Mouse (Mus musculus) adrenal gland, postnatal 36 days (tissue): ENCODE measurements around the gene Kif1c. TPM values are rescaled to one million over a fixed set of nuclear protein-coding genes. Genes with fewer than 3 reads are reported as not detected.

Source experiments
- DNase-seq, 2 experiments: peaks; one replicate each; pipeline ENCODE4 v3.0.0; 2021; ENCODE audit warnings: mixed read lengths in 1 of 2
- long read RNA-seq, 2 experiments: library from polyadenylated mRNA; stranded (forward); transcript quantifications; one replicate each; pipeline ENCODE4 v2.0.0; 2021; ENCODE audit warnings: borderline sequencing depth in 2 of 2
- total RNA-seq, 2 experiments: library from RNA; stranded (reverse); gene quantifications; 2 replicates each; pipeline ENCODE4 v1.2.3; 2021

Kif1c gene
- total RNA-seq: 100 to 1,000 TPM; 178 to 195 TPM
- long read RNA-seq, experiment 1, full-length matches to known transcripts: 1 of 15 reads
- long read RNA-seq, experiment 1, partial matches to known transcripts: 0 of 15 reads
- long read RNA-seq, experiment 1, other reads (novel, unspliced or antisense): 14 of 15 reads
- long read RNA-seq, experiment 2, partial matches to known transcripts: 1 of 6 reads
- long read RNA-seq, experiment 2, other reads (novel, unspliced or antisense): 5 of 6 reads

DNA sequence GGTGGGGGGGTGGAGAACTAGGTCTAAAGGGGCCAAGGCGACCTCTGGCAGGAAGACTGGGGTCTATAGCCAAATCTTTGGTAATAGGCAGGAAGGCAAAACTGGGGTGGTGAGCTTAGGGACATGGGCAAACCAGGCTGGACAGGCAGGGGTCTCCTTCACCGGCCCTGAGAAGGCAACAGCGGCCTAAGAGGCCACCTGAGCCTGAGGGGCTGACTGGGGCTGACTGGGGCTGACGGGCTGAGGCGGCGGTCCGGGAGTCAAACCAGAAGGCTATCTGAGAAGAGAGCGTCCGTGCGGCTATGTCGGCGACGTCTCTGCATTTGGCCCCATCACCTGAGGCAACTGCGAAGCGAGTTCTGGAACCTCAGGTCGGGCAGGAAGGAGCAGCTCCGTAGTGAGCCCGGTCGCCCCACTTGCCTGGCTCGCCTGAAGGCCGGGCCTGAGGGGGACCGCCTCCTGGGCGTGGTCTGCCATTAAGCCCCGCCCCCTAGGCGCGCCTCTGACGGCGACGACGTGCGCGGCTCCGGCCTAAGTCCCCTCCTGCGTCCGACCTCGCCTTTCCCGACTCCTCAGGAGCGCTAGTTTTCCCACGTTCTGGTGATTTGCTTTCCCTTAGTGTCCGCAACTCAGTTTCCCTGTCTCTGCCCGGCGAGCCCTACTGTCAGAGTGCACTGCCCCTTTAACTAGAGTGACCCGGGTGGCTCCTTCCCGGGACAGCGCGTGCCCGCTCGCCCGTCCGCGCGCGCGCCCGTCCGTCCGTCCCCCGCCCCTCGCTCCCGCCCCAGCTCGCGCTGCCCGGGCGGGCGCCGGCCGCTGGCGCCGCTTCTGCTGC lies at the start of gene Kif1c, which contains the start of gene Inca1:
TSS of gene Kif1c (plus strand) at position 827 of the 835 bp plus-strand sequence.
TSS of gene Inca1 (minus strand) at position 434 of the 835 bp plus-strand sequence.
- peak; percentile 96 to 98 for DNase-seq

DNA sequence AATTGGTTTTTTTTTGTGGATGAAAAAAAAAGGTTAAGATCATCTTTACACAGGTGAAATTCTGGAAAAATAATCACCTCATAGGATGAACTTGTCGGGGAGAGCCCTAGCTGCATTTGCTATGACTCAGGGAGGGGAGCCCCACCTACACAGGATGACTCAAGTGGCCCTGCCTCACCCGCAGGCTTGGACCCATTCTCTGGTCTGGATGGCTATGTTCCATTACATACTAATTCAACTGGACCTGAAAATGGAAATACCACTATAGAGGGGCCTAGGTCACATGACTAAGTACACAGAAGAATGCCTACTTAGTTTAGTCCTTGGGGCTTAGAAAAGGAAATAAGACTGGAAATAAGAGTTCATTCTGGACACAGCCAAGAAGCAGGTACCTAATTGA lies 49.0 kb upstream of the Kif1c start:
- peak; percentile 74 to 76 for DNase-seq

DNA sequence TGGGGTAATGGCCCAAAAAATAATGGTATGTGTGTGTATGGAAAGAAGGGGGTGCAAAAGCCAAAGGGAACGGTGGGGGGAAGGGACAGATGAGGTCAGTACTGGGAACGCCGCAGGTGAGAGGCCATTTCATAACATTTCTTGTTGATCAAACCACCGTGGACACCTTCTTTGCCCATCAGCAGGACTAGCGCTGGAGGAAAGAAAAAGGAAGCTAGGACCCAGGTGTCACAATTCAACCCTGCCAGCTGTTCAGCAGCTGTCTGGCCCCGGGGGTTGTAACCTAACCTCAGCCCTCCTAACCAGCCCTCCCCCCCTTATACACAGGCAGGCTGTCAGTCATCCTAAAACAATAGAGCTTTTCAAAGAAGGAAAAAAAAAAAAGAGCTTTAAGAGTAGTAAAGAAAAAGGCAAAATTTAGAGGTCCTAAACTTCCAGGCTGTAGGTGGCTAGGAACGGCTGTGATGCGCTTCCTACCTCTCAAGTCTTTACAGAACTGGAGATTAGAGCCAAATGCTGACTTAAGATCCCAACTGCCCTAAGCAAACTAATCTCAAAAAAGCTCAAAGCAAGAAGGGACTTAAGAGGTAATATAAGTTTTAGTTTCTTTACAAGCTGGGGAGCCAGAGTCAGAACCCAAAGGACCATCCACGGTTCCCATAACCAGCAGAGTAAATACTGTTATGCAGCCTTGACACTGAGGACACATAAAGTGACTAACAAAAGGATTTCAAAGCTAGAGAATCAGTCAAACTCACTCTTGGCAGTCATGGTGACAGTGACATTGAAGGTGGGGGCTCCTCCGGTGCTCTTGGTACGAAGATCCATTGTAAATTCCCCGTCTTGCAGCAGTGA lies 48.1 kb upstream of the Kif1c start:
- DNase-seq: peak in 1 of 2 experiments; percentile 49

DNA sequence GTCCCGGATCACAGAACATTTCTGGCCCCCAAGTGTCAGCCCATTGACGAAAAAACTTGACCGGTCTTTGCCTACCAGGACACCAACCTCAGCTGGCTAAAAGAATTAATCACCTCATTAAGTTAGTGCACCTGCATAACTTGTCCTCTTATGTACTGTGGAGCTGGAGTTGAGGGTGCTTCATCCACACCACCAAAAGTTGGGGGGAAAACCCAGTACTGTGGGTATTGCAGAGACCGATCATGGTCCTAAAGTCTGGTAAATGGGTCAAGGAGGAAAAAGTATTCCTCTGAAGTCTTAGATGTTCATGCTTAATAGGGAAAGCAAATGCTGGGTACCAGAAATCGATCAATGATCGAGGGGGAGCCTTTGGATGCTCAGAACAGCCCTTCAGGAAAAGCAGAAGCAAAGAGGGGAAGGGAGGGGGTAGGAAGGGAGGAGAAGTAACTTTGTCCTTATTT lies 47.4 kb upstream of the Kif1c start:
- DNase-seq: no peak

DNA sequence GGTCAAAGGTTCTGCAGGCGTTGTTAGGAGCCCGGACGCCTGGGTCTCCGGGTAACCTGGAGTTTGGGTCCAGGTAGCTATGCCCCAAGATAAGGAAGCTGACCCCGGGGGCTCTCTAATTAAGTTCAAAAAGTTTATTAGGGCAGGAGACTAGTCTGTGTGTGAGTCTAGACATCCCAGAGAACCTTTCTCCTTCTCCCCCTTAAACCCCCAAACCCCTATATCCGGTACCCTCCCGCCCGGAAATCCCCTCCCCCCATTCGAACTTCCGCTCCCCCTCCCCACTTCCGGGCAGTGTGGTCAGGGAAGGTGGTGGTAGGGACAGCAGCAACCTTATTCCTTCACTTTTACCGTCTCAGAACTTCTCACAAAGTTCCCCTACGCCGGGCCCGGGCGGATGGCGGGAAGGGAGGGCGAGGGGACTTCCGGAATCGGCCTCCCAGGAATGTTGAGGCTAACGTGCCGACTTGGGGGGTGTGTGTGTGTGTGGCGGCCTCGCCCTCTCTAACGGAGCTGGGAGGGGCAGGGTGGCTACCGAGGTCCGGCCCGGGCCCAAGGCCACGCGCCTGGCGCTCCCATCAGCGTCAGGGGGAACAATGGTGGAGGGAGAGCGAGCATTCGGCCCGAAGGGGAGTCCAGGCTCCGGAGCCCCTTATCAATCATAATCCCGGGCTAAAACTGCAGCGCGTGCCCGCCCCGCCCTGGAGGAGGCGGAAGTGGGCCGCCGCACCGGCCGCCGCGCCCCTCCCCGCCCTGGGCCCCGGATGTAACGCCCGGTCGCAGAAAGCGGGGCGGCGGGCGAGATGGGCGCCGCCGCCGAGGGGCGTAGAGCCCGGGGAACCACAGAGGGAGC lies 46.8 kb upstream of the Kif1c start:
- DNase-seq: peak; percentile 75 to 87

DNA sequence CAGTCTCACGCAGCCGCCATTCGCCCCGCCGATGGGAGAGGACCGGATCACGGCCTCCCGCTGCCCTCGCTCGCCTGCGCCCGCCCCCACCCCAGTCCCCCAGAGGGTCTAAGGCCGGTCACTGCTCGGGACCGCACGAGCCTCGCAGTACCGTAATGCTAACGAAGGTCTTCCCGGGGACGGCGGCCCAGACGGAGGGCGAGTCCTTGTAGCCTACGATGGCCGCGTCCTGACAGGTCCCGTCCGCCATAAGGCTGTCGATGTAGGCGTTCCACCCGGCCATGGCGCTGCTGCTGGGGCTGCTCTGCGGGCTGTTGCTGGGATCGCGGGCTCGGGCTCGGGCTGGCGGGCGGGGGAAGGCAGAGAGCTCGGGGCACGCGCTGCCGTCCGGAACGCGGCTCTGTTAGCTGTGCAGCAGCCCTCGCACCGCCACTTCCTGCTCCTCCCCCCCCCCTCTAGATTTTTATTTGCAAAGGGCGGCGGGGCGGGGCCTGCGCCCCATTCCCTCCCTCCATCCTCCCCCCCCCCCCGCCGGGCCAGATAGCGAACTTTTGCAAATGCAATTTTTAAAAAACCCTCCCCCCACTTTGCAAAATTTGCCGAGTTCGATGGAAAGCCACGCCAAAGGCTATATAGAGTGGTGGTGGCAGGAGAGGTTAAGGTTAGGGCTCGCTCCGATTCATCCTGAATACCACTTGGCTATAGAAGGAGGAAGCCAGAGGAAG lies 46.0 kb upstream of the Kif1c start, which contains the start of gene Pfn1:
TSS of gene Pfn1 (minus strand) at position 447 of the 725 bp plus-strand sequence.
- DNase-seq: peak; percentile 83 to 88

DNA sequence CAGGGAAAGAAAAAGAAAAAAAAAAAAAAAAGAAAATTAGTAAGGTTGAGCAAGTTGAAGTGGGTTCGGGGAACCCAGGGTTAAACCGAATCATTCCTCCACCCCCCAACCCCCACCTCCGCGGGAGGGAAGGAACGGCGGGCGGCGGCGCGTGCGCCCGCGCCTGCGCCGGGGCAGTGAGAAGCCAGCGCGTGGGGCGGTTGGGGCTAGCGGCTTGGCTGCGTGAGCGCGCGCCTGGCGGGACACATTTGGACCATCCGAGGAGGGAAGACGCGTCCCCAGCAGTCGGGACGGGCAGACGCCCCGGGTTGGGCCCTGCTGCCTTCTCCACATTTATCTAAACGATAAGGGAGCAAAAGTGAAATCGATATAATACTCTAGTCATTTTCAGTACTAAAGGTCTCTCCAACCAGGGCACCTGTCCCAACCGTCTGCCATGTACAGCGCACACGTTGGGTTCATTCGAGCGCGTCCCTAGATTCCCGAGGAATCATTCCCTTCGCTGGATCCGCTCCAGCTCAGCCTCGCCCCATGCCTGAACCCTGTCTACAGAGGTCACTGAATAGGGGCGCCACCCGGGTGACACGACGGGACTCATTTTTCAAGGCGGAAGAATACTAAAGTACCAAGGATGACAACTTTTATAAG lies 45.3 kb upstream of the Kif1c start:
- DNase-seq: peak; percentile 88 to 93

DNA sequence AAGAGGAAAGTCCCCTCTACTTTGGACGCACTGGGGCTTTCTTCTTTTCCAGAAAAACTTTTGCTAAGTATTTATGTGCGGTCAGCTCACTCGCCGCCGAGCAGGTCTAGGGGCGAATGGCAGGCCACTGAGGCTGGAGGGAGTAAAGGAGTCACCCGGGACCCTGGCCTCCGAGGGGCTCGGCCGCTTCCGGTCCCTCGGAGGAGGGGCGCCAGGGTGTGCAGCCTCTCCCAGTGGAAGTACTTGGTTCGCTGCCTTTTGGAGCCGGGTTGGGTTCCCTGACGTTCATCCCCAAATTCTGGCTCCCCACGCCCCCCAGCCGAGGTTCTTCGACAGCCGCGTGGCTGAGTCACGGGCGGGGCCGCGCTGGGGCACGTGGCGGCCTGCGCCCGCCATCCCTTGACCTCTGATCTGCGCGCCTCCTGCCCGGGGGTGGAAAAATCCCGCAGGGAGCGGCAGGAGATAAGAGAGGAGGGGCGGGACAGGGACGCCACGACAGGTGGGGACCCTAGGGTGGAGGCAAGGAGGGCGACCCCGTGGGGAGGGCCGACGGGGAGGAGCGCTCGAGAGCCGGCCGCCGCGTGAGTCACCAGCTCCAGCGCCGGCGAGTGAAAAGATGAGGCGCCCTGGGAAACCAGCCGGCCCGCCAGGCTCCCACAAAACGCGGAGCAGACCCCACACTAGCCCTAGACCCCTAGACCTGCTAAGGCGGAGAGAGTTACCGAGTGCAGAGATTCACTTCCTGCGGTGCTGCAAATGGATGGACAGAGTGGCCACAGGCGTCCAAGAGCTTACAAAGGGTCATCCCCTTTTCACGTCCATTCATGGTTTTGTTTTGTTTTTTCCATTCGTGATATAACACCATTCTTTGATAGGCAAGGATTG lies 44.5 kb upstream of the Kif1c start:
- peak; percentile 73 to 84 for DNase-seq

DNA sequence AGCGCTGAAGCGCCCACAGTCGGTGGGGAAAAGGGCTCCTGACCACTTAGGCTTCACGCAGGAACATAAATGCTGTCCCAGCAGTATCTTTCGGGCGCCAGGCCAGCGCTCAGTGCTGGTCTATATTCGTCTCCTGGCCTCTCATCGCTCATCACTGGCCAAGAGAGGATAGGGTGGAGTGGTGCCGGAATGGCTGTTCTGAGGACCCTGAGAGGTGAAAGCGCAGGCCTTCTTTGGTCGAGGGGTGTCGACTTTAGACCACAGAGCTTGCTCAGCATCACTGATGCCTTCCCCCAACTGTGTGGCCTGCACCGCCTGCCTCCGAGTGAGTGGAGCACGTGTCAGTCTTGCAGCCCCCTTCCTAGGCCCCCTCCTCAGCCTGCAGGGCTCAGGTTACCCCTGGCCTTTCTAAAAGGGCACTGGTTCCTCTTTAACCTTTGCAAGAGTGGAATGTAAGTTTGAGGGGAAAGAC lies 43.9 kb upstream of the Kif1c start:
- peak in 1 of 2 experiments; percentile 69 for DNase-seq

DNA sequence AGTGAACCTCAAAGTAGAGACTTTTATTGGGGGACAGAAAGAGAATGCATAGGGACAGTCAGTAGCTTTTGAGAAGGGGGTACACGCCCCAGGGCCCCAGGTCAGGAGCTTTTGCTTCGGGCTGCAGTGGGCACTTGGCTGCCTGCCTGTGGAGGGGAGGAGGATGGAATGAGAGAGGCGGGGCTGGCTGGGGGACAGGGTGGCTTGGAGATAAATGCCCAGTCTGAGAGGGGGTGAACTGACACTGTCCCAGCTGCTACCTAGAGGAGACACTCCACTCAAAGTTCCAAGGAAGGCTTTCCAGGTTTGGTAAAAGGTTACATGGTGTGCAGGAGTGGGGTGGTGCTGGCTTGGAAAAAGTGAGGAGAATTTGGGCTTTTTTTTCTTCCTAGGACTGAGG lies 43.4 kb upstream of the Kif1c start, which contains the start of gene Eno3:
TSS of gene Eno3 (plus strand) at position 239 of the 400 bp plus-strand sequence.
- no peak for DNase-seq

DNA sequence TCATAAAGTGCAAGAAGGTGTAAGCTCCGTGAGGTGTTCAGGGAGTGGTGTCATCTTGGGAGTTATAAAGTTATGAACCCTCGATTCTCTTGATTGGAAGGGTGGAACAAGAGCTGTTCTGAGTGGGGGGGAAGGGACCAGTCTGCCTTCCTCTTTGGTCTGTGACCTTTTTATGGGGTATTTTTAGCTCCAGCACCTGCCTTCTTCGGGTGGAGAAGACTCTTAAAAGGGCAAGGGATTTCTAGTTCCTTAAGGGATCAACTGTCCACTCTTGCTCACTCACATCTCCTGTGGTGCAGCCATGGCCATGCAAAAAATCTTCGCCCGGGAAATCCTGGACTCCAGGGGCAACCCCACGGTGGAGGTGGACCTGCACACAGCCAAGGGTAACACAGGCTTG lies 42.8 kb upstream of the Kif1c start:
- no peak for DNase-seq

DNA sequence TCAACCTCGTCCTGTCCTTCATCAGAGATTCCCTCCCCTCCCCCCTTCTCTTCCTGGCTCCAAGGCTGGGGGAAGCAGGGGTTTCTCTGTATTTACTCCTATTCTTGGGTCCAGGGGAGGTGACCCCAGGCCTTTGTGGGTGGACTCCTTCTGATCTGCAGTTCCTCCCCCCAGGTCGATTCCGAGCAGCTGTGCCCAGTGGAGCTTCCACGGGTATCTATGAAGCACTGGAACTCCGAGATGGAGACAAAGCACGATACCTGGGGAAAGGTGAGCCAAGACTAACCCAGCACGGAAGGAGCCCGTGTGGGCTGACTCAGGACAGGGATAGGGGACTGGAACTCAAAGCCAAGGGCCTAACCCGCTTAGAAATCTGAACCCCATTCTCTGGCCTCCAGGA lies 42.4 kb upstream of the Kif1c start:
- DNase-seq: no peak

DNA sequence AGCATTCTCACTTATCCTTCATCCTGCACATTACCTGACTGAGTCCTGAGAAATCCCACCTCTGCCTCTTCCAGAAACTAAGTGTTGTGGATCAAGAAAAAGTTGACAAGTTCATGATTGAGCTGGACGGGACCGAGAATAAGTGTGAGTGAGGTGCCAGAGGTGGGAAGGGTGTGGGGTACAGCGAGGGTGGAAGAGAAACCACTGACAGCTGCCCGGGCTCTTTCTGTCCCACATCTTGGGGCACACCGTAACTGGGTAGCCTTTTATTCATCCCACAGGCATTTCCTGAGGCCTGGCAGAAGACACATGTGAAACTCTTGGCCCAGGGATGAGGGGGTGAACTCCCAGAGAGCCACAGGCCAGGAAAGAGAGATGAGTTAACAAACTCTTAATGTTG lies 41.8 kb upstream of the Kif1c start:
- no peak for DNase-seq

DNA sequence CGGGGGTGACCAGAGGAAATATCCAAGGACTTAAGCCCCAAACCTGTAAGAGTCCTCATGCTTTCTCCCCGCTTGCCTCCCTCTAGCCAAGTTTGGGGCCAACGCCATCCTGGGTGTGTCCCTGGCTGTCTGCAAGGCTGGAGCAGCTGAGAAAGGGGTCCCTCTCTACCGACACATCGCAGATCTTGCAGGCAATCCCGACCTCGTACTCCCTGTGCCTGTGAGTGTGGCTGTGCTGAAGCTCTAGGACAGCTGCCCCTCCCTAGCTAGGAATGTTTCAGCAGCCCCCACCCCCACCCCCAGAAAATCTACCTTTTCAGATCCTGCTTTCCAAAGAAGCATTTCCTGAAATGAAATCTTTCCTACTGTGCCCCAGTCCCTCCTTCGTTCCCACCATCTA lies 41.4 kb upstream of the Kif1c start:
- DNase-seq: no peak

DNA sequence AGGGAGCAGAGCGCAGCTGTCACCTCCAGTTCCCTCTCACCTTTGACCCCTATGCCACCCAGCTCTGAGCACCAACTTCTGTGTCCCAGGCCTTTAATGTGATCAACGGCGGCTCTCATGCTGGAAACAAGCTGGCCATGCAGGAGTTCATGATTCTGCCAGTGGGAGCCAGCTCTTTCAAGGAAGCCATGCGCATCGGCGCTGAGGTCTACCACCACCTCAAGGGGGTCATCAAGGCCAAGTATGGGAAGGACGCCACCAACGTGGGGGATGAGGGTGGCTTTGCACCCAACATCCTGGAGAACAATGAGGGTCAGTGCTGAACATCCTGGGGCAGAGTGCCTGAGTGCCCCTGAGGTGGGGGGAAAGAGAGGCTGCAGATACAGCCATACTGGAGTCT lies 39.8 kb upstream of the Kif1c start:
- no peak for DNase-seq

DNA sequence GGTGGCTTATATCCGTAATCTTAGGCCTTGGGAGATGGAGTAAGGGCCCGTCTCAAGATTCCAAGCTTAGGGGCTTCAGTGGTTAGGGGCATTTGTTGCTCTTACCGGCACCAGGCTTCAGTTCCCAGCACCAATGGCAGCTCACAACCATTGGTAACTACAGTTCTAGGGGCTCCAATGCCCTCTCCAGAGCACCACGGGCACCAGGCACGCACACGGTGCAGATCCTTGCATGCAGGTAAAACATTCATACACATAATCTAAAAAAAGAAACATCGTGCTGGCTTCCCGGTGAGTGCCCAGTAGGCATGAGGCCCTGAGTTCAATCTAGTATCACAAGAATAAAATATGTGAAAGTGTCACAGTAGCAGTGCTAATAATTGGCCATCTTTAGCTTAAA lies 37.2 kb upstream of the Kif1c start:
- no peak for DNase-seq

DNA sequence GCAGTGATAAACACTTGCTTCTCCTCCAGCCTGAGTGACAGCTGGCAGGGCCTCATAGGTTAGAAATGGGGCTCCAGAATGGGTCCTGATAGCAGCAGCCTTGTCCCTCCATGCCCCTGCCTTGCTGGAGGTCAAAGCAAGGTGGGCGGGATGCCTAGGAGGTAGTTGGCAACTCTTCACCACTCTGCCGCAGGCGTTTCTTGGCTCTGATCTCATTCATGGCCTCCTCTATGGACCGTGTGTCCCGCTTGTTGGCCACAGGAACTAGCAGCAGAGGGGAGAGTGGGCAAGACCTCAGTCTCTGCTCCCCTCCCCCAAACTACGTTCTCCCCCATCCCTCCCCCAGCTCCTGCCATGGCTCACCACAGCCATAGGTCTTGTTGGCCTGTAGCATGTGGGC lies 36.4 kb upstream of the Kif1c start:
- DNase-seq: no peak

DNA sequence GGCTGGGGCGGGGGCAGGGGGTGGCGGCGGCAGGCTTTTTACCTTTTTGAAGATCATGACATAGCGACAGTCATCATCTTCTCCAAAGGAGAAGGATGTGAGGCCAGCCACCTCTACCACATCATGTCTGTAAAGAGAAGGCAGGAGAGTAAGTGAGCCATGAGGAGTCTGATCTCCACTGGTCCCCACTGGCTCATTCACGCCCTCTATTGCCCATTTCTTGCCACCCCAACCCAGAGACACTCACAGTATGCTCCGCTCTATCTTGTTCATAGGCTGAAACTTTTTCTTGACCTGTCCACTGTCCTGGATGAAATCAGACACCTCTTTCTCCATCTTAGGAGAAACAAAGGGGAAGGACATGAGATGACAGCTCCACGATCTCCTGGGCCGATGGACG lies 35.6 kb upstream of the Kif1c start:
- DNase-seq: no peak

DNA sequence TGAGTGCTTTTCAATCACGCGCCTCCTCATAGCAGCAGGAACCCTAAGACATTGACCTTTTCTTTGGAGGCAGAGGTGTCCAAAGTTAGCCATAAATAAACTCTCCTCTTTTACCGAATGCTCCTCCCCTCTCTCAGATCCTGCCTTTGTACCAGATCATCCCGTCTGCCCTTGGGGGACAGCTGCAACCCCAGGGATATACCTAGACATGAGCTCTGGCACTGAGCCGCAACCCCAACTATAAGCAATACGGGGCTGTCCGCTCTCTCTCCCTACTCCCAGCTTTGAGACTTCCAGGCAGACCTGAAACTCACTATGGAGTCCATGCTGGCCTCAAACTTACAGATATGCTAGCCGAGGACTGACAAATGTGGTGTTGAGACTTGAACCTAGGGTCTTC lies 33.7 kb upstream of the Kif1c start:
- no peak for DNase-seq
